Mouse (Mus musculus) liver, embryonic 14.5 days (tissue): ENCODE measurements around the gene Ninl. TPM values are rescaled to one million over a fixed set of nuclear protein-coding genes. Genes with fewer than 3 reads are reported as not detected.

Experiments
- ATAC-seq: fragments of 200-750 bp; cut with Nextera tagmentation; 2 replicates; pipeline ENCODE4 v1.8.0; 2017; ENCODE audit warnings: moderate number of reproducible peaks, mild to moderate bottlenecking, moderate library complexity; ENCODE audit not compliant: insufficient read depth
- DNase-seq, 3 experiments: peaks; one replicate each; pipeline ENCODE4 v3.0.0-alpha.2; 2012 to 2013; ENCODE audit warnings: low read depth in 3 of 3, low spot score in 3 of 3
- H3K27ac ChIP-seq: fragments of 300-500 bp; sonication (generic); 2 replicates; pipeline ENCODE4 v1.5.1; 2014; ENCODE audit warnings: moderate library complexity, mild to moderate bottlenecking, control low read depth, inconsistent platforms
- H3K27me3 ChIP-seq: fragments of 300-500 bp; sonication (generic); 2 replicates; pipeline ENCODE4 v1.6.1; 2014; ENCODE audit warnings: mild to moderate bottlenecking, low read length, moderate library complexity; ENCODE audit not compliant: control insufficient read depth, insufficient read depth
- H3K36me3 ChIP-seq: fragments of 300-500 bp; sonication (generic); replicated peaks from 2 replicates; pipeline ENCODE4 v1.6.1; 2014; ENCODE audit warnings: low read depth; ENCODE audit not compliant: control insufficient read depth, insufficient read depth
- H3K4me1 ChIP-seq, 2 experiments: fragments of 200-500 bp in 1 of 2; fragments of 300-500 bp in 1 of 2; sonication (generic) in 1 of 2; replicated peaks; 2 replicates each; pipeline ENCODE4 v1.6.1; 2012 to 2014; ENCODE audit warnings: antibody characterized with exemption in 1 of 2, inconsistent platforms in 1 of 2, low read length in 1 of 2; ENCODE audit not compliant: control insufficient read depth in 2 of 2, insufficient read depth in 2 of 2
- H3K4me2 ChIP-seq: fragments of 300-500 bp; sonication (generic); 2 replicates; pipeline ENCODE4 v1.6.1; 2014; ENCODE audit warnings: low read depth, mild to moderate bottlenecking, control low read depth, moderate library complexity
- H3K4me3 ChIP-seq, 2 experiments: fragments of 200-500 bp in 1 of 2; fragments of 300-500 bp in 1 of 2; sonication (generic) in 1 of 2; 2 replicates each; pipeline ENCODE4 v1.5.1; 2012 to 2014; ENCODE audit warnings: low read depth in 2 of 2, low read length in 2 of 2, mild to moderate bottlenecking in 2 of 2, control low read depth in 1 of 2, inconsistent platforms in 1 of 2, moderate library complexity in 1 of 2; ENCODE audit not compliant: insufficient read depth in 1 of 2
- H3K9ac ChIP-seq: fragments of 300-500 bp; sonication (generic); replicated peaks from 2 replicates; pipeline ENCODE4 v1.6.1; 2014; ENCODE audit warnings: mild to moderate bottlenecking, control low read depth, moderate library complexity
- H3K9me3 ChIP-seq: fragments of 300-500 bp; sonication (generic); 2 replicates; pipeline ENCODE4 v1.6.1; 2016; ENCODE audit warnings: low read length, mixed read lengths; ENCODE audit not compliant: control insufficient read depth
- CTCF ChIP-seq: IDR thresholded peaks from 2 replicates; pipeline ENCODE4 v1.5.1; 2016; ENCODE audit warnings: antibody characterized with exemption, low read depth, control low read depth
- EP300 ChIP-seq: IDR thresholded peaks from 2 replicates; pipeline ENCODE4 v1.6.1; 2016; ENCODE audit warnings: antibody characterized with exemption, low read depth
- WGBS: fragments of 180-500 bp; shearing (Covaris S2); extraction: QIAGEN DNeasy Blood & Tissue Kit; methylation state at CpG from one replicate; pipeline ENCODE4 v1.1.7; 2014; ENCODE audit not compliant: insufficient replicate concordance; 5-methylcytosine and 5-hydroxymethylcytosine counted together
- polyA plus RNA-seq, 2 experiments: library from polyadenylated mRNA; depleted of rRNA in 1 of 2; stranded (reverse) in 1 of 2; unstranded in 1 of 2; fragments of >200 nt; fragmentation: Nextera tagmentation in 1 of 2; extraction: Ambion mirVana in 1 of 2; gene quantifications; 2 replicates each; pipeline versions ENCODE4 v1.2.1 to v1.2.3; 2012 to 2014

Ninl gene
- polyA plus RNA-seq, 2 experiments, result 7.0 to 17.3 TPM

DNA sequence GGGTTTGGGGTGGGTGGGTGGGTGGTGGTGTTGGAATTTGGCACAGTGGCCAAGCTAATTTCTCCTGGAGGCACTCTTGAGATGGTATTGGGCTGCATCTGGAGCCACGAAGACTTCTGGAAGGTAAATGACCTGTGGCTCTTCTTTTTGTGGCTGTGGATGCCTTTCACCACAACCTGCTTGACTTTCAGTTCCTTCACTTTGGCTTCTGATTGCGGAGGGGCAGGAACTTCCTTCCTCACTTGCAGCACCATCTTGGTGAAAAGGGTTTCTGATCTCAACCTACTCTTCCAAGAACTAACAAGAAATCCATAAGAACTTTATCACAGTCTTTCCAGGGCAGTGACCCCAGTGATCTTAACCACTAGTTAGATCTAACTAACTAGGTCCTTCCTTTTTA, 23.9 kb downstream of the Ninl start:
- Histone ChIP-seq H3K9me3 (no peaks in the 10 kb centered on the region), H3K27me3 (no peaks in the 10 kb centered on the region), H3K4me2 (no peak overlapping the region), H3K27ac (no peak overlapping the region), H3K36me3 (no peaks in the 10 kb centered on the region), H3K9ac (no peak overlapping the region), H3K4me1 (peaks cover 13 to 19% of the 10 kb centered on the region in 2 experiments), H3K4me3 (no peak overlapping the region)
- WGBS, result 41% methylated on average over 2 of the region's 2 CpGs
- TF ChIP-seq CTCF (no peak), EP300 (no peak)
- no peak for DNase-seq
- ATAC-seq, result no peak

DNA sequence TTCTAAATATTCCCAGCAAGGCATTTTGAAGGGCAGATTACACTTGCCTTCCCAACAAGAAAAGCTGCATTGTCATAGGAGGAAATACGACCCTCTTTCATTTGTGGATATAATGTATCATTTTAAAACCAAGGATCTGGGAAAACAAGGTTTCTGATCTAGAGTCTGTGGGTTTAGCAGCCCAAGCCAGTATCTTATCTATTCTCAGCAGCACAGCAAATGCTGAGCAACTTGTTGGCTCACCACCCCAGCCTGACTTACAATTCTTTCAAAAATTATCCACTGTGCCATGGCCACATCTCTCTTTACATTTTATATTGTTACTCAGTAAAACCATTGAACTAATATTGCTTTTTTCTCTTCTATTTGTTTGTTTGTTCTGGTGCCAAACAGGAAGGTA, 27.9 kb downstream of the Ninl start:
- H3K9ac ChIP-seq, result peak overlapping the region; percentile 66
- DNase-seq (peak; percentile 54 to 66 (median 59)), ATAC-seq (peak; percentile 64)
- H3K4me2 ChIP-seq, result peak overlapping the region; percentile 80
- H3K36me3 ChIP-seq, result no peaks in the 10 kb centered on the region
- no peaks in the 10 kb centered on the region for H3K9me3 ChIP-seq
- H3K4me1 ChIP-seq, result peaks cover 40 to 48% of the 10 kb centered on the region in 2 experiments
- TF ChIP-seq CTCF, result no peak
- peak; percentile 84 for TF ChIP-seq EP300
- no peaks in the 10 kb centered on the region for H3K27me3 ChIP-seq
- H3K4me3 ChIP-seq, result peak overlapping the region in 1 of 2 experiments; percentile 31; a peak in 2 of 4 replicates
- H3K27ac ChIP-seq, result peak overlapping the region; percentile 93
- 11% methylated on average over 1 of the region's 1 CpGs for WGBS

DNA sequence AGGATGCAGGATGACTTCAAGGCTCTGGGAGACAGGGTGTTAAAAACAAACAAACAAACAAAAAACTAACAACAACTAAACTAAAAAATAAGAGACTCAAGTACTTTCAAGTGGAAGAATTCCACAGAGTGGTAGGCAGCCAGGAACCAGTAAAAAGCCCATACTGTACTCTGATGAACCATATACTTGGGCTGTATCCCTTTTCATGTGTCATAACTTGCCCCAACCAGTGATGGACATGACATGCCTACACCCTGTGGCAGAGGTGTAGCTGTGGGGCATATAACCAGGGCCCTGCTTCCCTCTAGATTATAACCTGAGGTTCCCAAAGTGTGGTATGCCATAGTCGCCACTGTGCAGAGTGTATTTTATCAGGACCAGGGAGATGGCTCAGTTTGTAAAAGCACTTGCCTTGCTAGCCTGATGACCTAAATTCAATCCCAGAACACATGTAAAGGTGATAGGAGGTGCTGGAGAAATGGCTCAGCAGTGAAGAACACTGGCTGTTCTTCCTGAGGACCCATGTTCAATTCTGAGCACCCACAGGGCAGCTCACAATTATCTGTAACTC, 29.6 kb downstream of the Ninl start:
- peak overlapping the region; percentile 97 for H3K4me2 ChIP-seq
- no peaks in the 10 kb centered on the region for H3K9me3 ChIP-seq
- H3K4me3 ChIP-seq, result peak overlapping the region in 1 of 2 experiments; percentile 98; a peak in 2 of 4 replicates
- 32% methylated on average over 1 of the region's 1 CpGs for WGBS
- peak overlapping the region; percentile 31 for H3K9ac ChIP-seq
- H3K27ac ChIP-seq, result peak overlapping the region; percentile 93
- H3K36me3 ChIP-seq, result no peaks in the 10 kb centered on the region
- TF ChIP-seq CTCF (no peak), EP300 (no peak)
- ATAC-seq (peak; percentile 36), DNase-seq (peak in 1 of 3 experiments; percentile 27)
- H3K27me3 ChIP-seq, result no peaks in the 10 kb centered on the region
- peaks cover 51 to 62% of the 10 kb centered on the region in 2 experiments for H3K4me1 ChIP-seq

DNA sequence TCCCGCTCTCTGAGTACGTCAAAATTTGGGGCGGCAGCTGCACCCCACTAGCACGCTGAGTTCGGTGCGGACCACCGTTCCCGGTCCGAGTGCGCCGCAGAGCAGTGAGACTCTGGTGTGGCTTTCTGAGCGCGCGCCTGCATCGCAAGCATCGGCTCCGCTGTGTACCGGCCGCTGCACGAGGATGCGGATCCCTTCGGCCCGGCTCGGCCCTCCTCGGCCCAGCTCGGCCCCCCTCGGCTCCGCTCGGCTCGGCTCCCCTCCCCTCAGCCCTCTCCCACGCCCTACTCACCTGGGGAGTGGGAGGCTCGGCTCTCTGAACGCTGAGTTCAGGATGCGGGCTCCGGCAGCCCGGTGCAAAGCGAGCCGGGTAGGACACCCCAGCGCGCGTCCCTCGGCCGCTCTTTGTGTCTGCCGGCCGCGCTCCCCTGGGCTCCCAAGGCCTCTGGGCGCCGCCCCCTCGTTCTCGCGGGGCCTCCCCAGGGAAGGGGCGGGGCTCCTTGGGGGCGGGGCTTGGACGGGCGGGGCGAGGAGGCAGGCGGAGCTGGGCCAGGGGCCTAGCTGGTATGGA, 30.2 kb downstream of the Ninl start:
- Histone ChIP-seq H3K9ac (peak overlapping the region; percentile 97), H3K4me3 (peak overlapping the region; percentile 82 to 98), H3K27me3 (no peaks in the 10 kb centered on the region), H3K4me1 (peaks cover 57 to 68% of the 10 kb centered on the region in 2 experiments), H3K36me3 (no peaks in the 10 kb centered on the region), H3K4me2 (peak overlapping the region; percentile 97), H3K9me3 (no peaks in the 10 kb centered on the region), H3K27ac (peak overlapping the region; percentile 78)
- ATAC-seq, result peak; percentile 84
- TF ChIP-seq EP300 (peak; percentile 25; the same call in 1 of the 2 replicates), CTCF (no peak)
- WGBS, result 0% methylated on average over 57 of the region's 57 CpGs
- peak; percentile 75 to 79 (median 76) for DNase-seq

DNA sequence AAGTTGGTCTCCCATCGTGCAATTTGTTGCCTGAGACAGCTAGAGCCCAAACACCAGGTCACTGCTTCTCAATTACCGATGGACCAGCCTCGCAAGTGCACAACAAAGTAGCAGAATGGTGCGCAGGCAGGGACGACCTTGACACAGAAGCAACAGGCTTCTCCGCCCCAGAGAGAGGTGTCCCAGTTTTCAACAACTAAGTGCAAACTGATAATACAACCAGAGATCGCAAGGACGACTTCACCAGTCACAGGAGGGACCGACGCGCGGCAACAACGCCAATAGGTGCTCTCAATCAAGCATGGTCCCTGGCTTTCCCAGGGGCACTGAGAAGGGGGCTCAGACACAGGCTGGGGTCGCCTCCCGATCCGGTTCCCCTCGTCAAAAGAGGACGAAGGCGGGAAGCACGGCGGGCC, 30.7 kb downstream of the Ninl start:
- WGBS, result 1% methylated on average over 21 of the region's 21 CpGs
- no peaks in the 10 kb centered on the region for H3K27me3 ChIP-seq

More for the DNA sequence above, 30.7 kb downstream of the Ninl start:
- Histone ChIP-seq H3K4me3 (peak overlapping the region; percentile 82 to 98), H3K9me3 (no peaks in the 10 kb centered on the region), H3K9ac (peak overlapping the region; percentile 97), H3K4me1 (peaks cover 62 to 73% of the 10 kb centered on the region in 2 experiments), H3K4me2 (peak overlapping the region; percentile 97), H3K36me3 (no peaks in the 10 kb centered on the region), H3K27ac (peak overlapping the region; percentile 78)
- no peak for TF ChIP-seq EP300
- DNase-seq (peak in 2 of 3 experiments; percentile 46 to 52), ATAC-seq (peak; percentile 38)
